Mouse (Mus musculus): ENCODE measurements around the gene Git2.

- no peak for TF ChIP-seq CTCF (IDR thresholded peaks at IDR 0.05)
- peak; percentile 93 for TF ChIP-seq EP300 (IDR thresholded peaks at IDR 0.05)
Observed at GRCm38 (mm10) chr5:114784622-114785165, 9.4 kb upstream of the Git2 start.
